Mouse (Mus musculus) kidney, adult 11 months (tissue): Measurements from ENCODE around the gene Hdac6.

Experiments
- DNase-seq: peaks from one replicate; pipeline ENCODE4 v3.0.0; 2022

Gene Hdac6

DNA sequence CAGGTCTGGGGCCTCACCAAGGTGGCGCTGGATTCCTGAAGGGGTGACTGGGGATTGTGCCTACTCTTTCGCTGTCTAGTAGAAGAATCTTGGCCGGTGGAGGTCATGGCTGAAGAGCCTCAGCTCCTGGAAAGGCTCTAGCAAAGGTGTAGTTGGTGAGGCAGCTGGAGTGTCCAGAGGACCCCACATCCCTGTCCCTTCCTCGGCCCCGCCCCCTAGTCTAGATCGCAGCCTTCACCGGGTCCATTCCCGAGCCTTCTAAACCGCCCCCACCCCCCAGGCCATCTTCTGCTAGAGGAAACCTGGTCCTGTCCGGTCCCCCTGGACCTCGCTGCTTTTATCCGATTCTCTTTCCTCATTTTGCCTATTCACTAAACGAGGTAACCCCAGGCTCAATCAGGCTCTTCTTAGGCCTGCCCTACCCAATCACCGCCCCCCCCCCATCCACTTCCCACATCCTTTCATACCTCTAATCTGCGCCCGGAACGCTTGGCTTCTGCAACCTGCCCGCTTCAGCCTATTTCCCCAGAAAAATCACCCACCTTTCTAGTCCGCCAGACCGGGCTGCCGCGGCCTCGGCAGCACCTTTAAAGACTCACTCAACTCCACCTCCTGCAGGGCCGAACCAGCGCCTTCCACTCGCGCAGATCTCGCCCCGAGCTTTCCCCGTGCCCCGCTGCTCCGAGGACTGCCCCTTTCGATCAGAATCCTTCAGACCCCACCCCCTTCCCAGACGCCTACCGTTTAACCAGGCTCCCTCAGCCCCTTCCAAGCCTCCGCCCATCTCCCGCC lies at the start of gene Hdac6:
Gene Hdac6, minus strand, starts transcription at position 782 of the 792 bp plus-strand sequence.
- peak; percentile 23 for DNase-seq

DNA sequence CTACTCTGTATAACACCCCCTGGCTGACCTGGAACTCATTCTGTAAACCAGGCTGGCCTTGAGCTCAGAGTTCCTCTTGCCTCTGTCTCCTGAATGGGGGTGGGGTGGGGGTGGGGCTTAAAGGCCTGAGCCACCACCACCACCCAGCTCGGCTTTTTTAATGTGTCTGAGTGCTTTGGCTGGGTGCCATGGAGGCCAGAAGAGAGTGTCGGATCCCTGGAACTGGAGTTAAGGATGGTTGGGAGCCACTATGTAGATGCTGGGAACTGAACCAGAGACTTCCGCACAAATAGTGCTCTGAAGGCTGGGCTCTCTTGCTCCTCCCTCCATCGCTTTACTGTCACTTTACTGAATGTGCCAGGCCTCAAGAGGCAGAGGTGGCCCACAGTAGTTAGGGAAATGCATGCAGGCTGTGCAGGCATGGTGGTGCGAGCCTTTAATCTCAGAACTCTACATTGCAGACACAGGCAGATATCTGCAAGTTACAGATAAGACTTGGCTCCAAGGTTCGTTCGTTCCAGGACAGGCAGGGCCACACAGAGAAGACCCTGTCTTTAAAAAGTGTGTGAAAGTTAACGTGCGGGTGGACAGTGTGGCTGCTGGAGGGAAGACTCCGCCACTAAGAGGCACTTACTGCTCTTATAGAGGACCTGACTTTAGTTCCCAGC lies 45.5 kb upstream of the Hdac6 start:
- peak; percentile 24 for DNase-seq

DNA sequence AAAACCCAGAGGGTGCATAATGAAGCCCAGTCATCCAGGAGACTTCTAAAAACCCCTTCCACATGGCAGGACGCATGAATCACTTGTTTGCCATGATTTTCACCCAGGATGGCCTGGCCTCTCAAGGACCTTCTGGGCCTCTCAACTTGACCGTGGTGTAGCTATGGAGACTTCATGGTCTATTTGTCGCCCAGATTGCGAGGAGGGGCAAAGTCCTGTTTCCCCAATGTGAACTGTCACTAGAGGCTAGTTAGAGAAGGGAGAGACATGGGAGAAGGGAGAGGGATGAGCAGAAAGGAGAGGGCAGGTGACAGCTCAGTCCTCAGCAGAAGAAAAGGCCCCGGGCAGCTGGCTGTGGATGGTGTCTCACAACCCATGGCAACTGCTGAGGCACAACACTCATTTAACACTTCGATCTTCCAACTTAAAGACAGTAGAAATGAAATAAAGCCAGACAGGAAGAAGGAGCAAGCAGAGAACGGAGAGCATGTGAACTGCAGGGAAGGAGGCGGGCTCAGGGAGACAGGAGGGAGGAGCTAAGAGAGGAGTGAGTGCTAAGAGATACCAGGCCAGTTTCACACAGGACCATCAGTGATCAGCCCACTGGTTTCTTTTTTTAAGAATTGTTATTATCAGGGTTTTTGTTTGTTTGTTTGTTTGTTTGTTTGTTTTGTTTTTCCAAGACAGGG lies 44.8 kb upstream of the Hdac6 start:
- peak; percentile 64 for DNase-seq

DNA sequence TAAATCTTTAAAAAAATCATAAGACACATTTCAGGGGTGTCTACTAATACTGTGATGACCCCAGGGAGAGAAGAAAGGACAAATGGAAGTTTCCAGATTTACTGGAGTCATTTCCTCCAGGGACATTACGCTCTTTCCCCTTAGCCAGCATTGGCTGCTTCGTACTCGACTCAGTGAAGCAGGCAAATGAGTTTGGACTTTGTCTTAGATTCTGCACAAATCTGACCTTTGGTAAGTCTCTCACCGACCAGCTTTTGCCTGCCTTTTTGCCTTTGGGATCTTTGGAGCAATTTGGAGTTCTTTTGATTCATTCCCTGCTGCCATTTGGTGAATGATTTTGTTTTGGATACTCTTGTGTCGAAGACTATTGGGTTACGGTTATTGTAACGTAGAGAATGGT lies 33.7 kb upstream of the Hdac6 start:
- peak; percentile 40 for DNase-seq

DNA sequence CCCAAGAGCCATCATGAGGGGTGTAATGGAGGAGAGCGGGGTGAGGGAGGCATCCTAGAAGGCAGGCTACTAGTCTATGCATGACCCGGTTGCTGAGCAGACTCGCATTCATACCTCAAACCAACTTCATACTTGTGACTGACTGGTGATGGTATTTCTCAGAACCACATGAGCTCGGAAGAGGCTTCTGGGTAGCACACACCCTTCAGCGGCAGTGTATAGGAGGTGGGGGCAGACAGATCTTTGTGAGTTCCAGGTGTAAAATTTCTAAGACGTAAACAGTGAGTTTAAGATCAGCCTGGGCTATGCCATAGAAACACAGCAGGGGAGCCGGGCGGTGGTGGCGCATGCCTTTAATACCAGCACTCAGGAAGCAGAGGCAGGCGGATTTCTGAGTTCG lies 30.2 kb upstream of the Hdac6 start, which contains the start of gene Gata1:
Gene Gata1, minus strand, starts transcription at position 180 of the 400 bp plus-strand sequence.
- DNase-seq, result no peak

DNA sequence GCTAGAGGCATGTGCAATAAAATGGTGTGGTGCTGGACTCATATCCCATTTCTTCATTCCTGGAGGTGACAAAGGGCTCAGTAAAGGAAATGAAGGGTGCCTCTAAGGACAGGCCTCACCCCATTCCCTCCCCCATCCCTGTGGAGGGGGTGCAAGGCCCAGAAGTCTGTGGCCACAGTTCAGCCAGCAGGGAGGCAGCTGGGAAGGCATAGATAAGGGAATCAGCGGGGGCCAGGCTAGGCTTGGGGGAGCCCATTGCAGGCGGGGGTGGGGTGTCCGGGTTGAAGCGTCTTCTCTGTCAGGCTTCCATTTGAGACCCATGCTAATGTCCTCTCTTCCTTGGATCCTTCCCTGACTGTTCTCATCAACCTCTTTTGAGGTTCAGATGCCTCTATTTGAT lies 23.6 kb upstream of the Hdac6 start:
- DNase-seq, result no peak

DNA sequence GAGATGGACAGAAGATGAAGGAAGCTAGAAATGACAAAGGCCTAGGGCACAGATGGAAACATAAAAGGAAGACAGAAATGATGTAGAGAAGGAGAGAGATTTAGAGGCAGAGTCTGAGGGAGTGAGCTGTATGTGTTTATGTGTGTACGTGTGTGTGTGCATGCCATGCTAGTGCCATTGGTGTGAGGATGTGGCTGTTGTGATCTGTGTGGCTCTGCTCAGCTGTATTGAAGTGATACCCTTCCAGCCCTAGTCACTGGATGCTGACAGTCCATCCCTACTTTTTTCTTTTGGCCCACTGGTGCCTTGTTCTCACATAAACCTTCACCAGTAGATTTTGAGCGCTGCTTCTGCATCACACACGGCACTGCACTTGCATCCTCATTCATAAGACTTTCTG lies 21.2 kb upstream of the Hdac6 start:
- DNase-seq, result no peak

DNA sequence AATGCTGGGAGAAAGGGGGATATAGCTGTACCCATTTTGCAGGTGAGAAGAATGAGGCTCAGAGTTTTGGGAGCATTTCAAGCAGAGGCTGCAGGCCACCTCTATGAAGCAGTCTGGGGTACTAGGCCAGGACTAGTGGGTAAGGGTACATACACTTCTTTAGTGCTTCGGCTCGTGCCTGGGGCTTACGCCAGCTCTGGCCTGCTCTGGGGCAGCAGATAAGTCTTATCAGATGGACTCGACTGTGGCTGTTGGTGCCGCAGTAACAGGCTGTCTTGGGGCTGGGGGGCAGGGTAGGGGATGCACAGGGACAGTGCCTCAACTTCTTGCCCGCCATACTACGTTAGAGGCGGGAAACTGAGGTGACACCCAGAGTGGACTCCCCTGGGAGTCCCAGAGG lies 20.5 kb upstream of the Hdac6 start:
- no peak for DNase-seq

DNA sequence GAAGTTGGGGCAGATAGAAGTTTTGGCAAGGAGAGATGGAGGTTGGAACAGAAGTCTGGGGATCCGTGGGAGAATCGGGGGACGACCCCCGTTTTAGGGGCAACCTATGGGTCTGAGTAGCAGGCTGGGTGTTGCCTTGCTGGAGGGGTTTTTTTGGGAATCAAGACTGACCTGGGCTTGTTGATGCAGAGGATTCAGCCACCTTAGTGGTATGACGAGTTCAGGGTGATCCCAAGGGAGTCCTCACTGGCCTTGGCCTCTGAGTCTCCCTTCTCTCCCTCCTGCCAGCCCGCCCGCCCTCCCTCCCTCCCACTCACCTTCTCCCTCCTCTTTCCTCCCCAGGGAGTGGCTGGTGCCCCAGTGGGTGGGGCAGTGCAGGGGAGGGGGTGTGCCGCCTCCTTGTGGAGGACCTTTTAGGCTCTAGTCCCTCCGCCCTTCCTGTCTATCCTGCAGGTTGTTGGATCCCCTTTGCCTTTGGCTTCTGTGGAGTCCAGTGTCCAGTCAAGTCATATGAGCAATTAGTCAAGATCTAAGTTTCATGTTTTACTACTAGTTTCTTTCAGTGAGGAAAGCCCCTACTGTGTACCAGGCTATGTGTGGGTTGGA lies 20.0 kb upstream of the Hdac6 start:
- no peak for DNase-seq

DNA sequence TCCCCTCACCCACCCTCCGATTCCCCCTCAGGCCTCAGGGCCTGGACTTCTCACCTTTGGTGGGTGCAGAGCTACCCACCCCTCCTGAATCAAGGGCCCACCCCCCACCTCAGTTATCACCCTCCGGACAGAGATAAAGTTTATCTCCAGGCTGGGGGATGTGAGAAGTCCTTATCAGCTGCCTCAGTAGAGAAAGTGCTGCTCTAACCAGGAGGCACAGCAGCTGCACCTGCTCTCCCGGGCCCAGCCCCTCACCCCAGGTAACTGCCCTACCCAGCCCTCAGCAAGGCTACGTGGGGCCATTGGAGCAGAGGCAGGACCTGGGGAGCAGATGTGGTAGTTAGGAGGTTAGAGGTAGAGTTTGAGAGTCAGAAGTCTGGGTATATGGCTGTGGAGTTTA lies 18.5 kb upstream of the Hdac6 start:
- DNase-seq, result no peak

DNA sequence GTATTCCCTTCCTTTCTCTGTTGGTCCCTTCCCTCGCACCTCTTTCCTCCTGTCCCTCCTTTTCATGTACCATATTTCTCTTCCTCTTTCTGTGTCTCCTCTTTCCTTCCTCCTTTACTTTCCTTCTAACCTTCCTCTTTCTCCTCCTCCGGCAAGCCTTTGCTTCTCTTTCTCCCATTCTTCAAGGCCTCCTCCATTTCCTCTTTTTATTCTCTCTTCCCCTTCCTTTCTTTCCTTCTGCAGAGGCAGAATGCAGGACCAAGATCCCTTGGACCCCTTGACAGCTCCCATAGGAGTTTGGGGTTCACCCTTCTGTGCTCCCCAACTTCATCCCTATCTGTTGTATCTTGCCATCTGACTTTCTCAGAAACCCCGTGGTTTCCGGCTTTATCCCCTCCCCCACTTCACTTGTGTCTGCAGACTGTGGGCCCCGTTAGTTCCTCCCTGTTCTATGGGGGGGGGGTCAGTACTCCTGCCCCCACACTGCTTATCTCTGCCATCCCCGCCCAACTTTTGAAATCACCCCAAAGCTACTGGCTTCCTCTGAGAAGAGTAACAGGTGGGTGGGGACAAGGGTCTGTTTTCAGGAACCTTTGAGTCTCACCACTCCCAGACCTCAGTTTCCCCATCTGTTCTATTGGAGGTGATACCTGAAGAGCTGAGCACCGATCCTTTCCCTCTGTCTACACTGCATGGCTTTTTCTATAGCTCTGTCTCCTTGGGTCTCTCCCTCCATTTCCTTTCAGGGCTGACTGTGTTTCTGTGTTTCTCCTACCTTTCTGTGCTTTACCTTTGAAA lies 16.3 kb upstream of the Hdac6 start:
- DNase-seq, result no peak

DNA sequence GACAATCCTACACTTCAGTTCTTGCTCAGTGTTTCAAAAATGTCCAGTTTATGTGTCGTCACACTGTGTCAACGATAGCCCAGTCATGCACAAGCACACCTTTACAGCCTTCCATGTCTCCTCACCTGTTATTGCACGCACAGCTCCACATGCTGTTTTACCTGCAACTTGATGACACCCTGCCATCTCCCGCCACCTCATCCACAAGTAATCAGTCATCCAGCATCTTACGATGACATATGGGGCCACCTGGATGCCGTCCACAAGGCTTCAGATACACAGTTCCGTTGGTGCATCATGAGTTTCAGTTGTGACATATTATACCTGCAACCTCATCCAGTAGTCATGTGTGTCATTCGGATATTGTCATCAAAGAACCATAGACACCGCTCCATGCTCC lies 11.2 kb upstream of the Hdac6 start:
- no peak for DNase-seq

DNA sequence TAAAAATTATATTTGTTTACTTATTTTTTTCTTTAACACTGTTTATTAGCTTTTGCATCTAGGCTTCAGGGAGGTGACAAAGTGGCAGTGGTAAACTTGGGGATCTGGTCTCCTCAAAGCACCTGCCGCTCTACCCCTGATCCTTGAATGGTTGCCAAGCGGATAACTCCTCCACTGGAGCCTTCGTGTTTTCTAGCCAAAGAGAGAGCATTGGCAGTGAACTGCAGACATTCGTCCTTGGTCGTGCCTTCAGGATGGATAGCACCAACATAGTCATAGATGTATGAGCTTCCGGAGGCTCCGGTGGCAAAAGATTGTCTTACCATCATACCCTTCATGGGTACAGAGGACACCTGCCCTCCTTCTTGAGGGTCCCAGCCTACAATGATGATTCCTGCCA lies 2.4 kb upstream of the Hdac6 start:
- DNase-seq, result no peak

DNA sequence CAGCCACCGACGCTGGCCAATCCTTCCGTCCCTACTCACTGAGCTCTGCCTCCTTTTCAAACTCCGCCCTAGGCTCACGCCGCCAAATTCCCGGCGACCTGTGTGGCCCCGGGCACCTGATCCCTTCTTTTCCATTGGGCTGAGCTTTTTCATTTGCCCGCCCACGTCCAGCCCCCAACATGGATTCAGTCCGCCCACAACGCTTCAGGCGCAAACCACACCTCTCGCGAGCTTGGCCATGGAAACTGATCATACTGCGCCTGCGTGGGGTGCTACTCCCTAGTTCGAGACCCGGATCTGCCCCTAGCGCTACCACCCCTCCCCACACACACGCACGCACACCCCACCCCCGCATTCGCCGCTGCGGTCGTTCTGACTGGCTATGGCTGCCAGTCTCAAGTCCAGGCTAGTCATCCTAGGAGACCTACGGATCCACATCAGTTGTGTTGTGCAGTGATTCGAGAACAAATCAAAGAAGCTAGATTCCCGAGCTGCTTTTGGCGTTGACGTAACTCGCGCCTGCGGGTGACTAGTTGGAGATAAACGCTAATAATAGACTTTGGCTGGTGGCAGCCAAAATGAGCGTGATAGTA lies 307 bp upstream of the Hdac6 start:
- peak; percentile 98 for DNase-seq

DNA sequence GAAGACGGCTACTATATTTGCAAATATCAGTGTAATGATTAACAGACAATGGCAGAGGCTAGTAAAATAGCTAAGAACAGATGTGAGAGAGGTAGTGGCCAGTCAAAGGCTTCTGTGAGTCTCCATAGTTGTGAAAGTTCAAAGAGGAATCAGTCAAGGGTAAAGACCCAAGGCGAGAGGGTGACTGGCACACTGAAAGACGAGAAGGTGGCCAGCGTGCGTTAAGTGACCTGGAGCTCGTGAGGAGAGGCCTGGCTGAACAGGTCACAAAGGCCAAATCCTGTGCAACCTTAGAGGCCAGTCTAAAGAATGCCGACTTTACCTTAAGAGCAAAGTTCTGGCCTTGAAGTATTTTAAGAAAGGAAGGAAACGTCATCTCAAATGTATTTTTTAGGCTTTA lies 2.1 kb downstream of the Hdac6 start:
- DNase-seq, result peak; percentile 49

DNA sequence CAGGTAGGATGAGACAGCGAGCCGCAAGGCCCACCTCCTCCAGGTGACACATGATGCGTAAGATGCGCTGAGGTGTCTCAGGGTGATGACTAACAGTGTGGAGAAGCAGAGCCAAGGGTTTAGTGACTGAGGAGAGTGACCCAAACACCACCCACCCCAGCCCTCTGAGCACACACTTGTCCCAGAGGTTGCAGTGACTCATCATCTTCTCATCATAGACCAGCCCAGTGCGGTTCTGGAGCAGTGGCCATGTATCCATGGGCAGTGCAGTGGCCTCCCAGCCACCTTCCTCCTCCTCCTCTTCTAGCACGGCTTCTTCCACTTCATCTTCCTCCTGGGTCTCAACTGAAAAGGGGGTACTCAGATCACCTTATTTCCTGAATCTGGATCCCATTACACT lies 10.0 kb downstream of the Hdac6 start:
- no peak for DNase-seq

DNA sequence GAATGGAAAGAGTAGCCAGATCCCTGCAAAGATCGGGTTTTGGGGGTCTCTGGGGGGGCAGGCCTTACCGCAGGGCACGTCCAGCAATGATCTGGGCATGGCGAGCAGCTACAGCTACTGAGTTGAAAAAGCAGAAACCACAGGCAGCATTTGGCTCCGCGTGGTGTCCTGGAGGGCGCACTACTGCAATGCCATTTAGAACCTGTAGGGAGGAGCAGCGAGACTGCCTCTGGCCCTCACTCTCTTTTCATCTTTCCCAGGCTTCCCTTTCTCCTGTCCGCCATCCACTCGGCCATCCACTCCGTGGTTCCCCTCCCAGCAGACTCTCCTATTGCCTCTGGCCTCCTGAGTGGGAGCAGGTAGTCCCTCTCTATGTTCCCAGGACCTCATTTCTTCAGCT lies 10.8 kb downstream of the Hdac6 start:
- no peak for DNase-seq

DNA sequence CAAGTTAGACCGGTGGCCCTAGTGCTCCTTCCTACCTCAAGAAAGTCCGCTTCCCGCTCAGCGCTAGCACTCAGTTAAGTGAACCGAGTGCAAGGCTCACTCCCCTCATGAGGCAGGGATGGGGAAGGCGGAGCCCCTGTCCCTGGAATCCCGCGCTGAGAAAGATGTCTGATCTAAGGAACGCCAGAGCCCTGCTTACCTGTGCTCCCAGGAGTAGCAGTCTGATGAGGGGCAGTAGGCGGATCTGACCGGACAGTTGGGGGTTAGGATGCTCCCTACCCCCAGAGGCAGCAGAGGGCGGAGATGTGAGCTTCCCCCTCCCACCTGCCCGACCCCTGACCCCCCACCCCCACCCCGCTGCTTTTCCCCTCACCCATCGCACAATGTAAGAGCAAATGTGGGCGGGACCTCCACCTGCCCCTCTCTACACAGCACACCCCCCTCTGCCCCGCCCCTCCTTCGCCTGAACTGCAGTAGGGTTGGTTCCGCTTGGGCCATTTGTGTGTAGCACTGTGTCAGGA lies 19.4 kb downstream of the Hdac6 start, which contains the start of gene Eras:
Gene Eras, minus strand, starts transcription at position 338 of the 521 bp plus-strand sequence.
- no peak for DNase-seq

DNA sequence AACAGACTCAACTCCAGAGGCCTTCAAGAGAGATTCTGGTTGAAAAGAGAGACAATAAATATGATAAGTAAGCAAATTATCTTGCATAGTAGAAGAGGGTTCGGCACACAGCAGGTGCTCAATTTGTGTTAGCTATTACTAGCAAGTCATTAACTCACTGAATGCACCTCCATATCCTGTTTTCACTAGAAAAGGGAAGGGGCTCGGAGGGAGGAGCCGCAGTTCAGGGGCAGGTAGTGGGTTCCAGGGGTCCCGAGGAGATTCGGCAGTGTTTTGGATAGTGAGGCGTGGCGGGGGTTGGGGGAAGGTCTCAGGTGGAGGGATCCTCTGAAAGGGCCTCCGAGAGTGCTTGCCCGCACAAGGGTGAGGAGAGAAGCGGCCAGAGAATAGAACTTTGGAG lies 20.6 kb downstream of the Hdac6 start:
- DNase-seq, result no peak

DNA sequence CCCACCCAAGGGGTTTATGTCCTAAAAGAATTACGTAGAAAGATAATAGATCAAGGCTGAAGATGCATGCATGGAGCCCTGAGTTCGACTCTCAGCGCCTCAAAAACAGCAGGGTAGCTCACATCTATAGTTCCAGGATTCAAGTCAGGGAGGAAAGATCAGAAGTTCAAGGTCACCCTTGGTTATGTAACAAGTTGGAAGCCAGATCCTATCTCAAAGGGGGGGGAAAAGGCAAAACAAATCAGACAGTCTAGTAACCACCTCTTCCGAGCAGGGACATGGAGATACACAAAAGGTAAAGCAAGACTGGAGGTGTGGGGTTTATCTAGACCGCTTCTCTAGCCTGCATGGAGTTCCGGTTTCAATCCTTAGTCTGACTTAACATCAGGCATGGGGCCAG lies 21.4 kb downstream of the Hdac6 start:
- DNase-seq, result no peak

DNA sequence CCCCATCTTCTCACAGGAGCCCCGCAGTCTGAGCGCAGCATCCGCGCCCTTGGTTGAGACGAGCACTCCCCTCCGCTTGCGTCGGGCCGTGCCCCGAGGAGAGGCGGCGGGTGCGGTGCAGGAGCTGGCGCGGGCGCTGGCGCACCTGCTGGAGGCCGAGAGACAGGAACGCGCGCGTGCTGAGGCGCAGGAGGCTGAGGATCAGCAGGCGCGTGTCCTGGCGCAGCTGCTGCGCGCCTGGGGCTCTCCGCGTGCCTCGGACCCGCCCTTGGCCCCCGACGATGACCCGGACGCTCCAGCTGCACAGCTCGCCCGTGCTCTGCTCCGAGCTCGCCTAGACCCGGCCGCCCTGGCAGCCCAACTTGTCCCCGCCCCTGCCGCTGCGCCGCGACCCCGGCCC lies 25.7 kb downstream of the Hdac6 start:
- DNase-seq, result no peak
